Mouse (Mus musculus) forebrain, embryonic 16.5 days (tissue): ENCODE data around the gene Tmem132d. TPM values are rescaled to one million over a fixed set of nuclear protein-coding genes. Genes with fewer than 3 reads are reported as not detected.

Source experiments
- ATAC-seq: fragments of 200-750 bp; cut with Nextera tagmentation; 2 replicates; pipeline ENCODE4 v1.8.0; 2017; ENCODE audit warnings: mild to moderate bottlenecking, moderate library complexity
- H3K27ac ChIP-seq: fragments of 300-500 bp; sonication (generic); 2 replicates; pipeline ENCODE4 v1.5.1; 2014; ENCODE audit warnings: low read length, control low read depth
- H3K27me3 ChIP-seq: fragments of 300-500 bp; sonication (generic); replicated peaks from 2 replicates; pipeline ENCODE4 v1.6.1; 2014; ENCODE audit warnings: low read length; ENCODE audit not compliant: control insufficient read depth, insufficient read depth
- H3K36me3 ChIP-seq: fragments of 300-500 bp; sonication (generic); 2 replicates; pipeline ENCODE4 v1.6.1; 2014; ENCODE audit not compliant: control insufficient read depth, insufficient read depth
- H3K4me1 ChIP-seq: fragments of 300-500 bp; sonication (generic); replicated peaks from 2 replicates; pipeline ENCODE4 v1.6.1; 2014; ENCODE audit warnings: low read length; ENCODE audit not compliant: control insufficient read depth, insufficient read depth
- H3K4me2 ChIP-seq: fragments of 300-500 bp; sonication (generic); 2 replicates; pipeline ENCODE4 v1.6.1; 2014; ENCODE audit warnings: mild to moderate bottlenecking, low read length, control low read depth
- H3K4me3 ChIP-seq: fragments of 300-500 bp; sonication (generic); replicated peaks from 2 replicates; pipeline ENCODE4 v1.5.1; 2014; ENCODE audit warnings: mild to moderate bottlenecking, low read length, control low read depth
- H3K9ac ChIP-seq: fragments of 300-500 bp; sonication (generic); replicated peaks from 2 replicates; pipeline ENCODE4 v1.6.1; 2014; ENCODE audit warnings: low read depth, low read length, control low read depth
- H3K9me3 ChIP-seq: fragments of 300-500 bp; sonication (generic); 2 replicates; pipeline ENCODE4 v1.6.1; 2016; ENCODE audit warnings: low read length; ENCODE audit not compliant: control insufficient read depth
- WGBS: fragments of 180-500 bp; shearing (Covaris S2); extraction: QIAGEN DNeasy Blood & Tissue Kit; methylation state at CpG from one replicate; pipeline ENCODE4 v1.1.7; 2014; 5-methylcytosine and 5-hydroxymethylcytosine counted together
- polyA plus RNA-seq: library from polyadenylated mRNA; unstranded; fragments of >200 nt; fragmentation: Nextera tagmentation; extraction: Ambion mirVana; gene quantifications from 2 replicates; pipeline ENCODE4 v1.2.1, GENCODE M21; 2015

Tmem132d gene
- polyA plus RNA-seq, 1 experiment from 2014 or later = 1.7 TPM

DNA sequence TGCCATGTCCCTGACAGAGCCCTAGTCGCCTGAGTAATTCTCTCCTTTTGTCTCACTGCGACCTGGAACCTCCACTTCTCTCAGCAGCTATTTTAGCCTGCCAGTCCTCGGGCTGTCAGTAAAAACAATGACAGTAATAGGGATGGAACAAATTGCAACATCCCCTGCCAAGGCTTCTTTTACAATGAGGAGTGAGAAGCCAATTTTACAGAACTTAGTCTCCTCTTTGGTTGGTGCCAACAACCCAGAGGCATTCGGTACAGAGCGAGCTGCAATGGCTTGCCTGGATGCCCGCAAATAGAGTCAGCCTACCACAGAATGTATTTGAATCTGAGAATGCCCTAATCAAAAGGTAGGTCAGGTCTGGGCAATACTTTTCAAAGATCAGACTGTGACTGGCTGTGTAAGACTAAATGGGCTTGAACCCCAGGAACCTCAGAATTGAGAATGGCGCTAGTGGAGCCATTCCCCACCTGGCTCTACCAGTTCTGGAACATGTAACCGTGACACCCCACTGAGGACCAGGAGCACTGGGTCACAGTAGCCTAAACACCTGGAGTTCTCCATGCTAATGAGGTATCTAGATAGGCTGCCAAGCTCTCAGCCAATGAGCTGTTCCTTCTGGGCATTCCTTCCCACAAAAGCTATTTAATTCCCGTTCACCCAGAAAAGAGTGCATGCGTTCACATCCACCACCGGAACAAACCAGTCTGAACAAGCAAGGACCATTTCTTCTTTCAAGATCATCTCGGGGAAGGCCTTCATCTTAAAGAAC is 273.8 kb downstream of the Tmem132d start:
- Histone ChIP-seq H3K9ac (no peak overlapping the region), H3K9me3 (peaks cover 2% of the 10 kb centered on the region; the same call in 1 of the 2 replicates), H3K4me3 (no peak overlapping the region), H3K4me1 (no peaks in the 10 kb centered on the region), H3K27me3 (no peaks in the 10 kb centered on the region), H3K4me2 (no peak overlapping the region), H3K36me3 (no peaks in the 10 kb centered on the region), H3K27ac (no peak overlapping the region)
- WGBS = 60% methylated on average over 12 of the region's 12 CpGs
- no peak for ATAC-seq

DNA sequence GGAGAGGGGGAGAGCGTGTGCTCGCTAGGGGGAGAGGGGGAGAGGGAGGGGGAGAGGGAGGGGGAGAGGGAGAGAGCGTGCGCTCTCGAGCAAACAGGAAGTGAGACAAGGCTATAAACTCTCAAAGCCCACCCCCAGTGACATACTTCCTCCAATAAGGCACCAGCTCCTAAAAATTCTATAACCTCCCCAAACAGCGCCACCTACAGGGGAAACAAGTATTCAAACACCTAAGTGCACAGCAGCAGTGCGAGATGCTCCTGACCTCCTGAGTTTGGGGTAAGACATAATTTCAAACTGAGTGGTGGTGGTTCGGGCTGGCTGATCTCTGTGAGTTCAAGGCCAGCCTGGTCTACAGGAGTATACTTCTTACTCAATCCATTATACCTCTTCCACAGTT is 281.4 kb downstream of the Tmem132d start:
- H3K27me3 ChIP-seq = no peaks in the 10 kb centered on the region
- no peaks in the 10 kb centered on the region for H3K9me3 ChIP-seq
- H3K4me3 ChIP-seq = no peak overlapping the region
- 92% methylated on average over 6 of the region's 8 CpGs for WGBS
- no peaks in the 10 kb centered on the region for H3K4me1 ChIP-seq
- no peak for ATAC-seq
- H3K9ac ChIP-seq = no peak overlapping the region
- no peak overlapping the region for H3K27ac ChIP-seq
- H3K36me3 ChIP-seq = no peaks in the 10 kb centered on the region
- H3K4me2 ChIP-seq = no peak overlapping the region

DNA sequence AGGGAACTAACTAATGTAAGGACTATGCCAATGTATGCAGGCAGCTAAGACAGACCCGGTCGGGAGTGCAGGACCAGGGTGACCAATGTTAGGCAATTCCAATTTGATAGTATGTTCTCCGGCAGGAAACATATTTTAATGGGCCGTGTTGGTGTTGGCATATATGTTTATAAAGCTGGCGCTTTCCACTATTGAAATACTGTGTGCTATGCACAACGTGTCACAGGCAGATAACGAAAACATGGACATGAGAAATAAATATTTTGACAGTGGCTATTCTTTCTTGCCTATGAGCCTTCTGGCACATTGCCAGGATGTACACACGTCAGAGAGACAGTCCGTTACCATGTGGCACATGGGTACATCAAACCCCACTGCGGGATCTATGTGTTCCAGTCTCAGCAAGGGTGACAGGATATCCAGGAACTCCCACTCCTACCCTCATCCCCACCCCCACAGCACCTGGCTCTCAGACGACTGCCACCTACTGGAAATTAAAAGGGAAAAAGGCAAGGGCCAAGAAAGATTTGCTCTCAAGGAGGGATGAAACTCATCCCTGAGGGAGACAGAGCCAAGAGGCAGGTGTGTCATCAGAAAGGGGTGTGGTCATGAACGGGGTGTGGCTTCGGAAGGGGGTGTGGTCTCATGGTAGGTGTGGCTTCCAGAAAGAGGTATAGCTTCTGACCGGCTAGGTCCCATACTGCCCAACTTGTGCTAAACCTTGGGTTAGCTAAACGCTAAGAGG is 285.8 kb downstream of the Tmem132d start:
- 71% methylated on average over 15 of the region's 15 CpGs for WGBS
- no peaks in the 10 kb centered on the region for H3K4me1 ChIP-seq
- no peak for ATAC-seq
- no peaks in the 10 kb centered on the region for H3K36me3 ChIP-seq
- H3K4me2 ChIP-seq = no peak overlapping the region
- H3K27me3 ChIP-seq = no peaks in the 10 kb centered on the region
- H3K4me3 ChIP-seq = no peak overlapping the region
- no peak overlapping the region for H3K9ac ChIP-seq
- no peaks in the 10 kb centered on the region for H3K9me3 ChIP-seq
- H3K27ac ChIP-seq = no peak overlapping the region

DNA sequence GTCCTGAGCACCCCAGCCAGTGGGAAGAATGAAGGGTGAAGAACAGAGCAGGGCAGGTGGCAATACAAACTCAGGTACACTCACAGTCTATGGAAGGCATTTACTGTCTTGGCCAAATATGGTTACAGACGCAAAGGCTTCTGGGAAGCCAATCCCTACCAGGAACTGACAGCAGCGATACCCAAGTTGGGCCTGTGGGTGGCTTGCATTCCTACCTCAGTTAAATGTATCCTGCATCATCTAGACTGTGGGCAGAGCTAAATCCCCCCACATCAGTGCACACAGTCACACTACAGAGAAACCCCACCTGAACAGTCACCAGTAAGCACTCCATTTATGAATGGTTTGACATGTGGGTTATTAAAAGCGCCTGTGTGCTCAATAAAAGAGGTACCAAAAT is 288.1 kb downstream of the Tmem132d start:
- ATAC-seq = no peak
- WGBS = 94% methylated on average over 3 of the region's 3 CpGs
- H3K27ac ChIP-seq = no peak overlapping the region
- no peak overlapping the region for H3K4me3 ChIP-seq
- no peaks in the 10 kb centered on the region for H3K36me3 ChIP-seq
- no peaks in the 10 kb centered on the region for H3K4me1 ChIP-seq
- H3K9me3 ChIP-seq = no peaks in the 10 kb centered on the region
- no peaks in the 10 kb centered on the region for H3K27me3 ChIP-seq
- no peak overlapping the region for H3K4me2 ChIP-seq
- H3K9ac ChIP-seq = no peak overlapping the region

DNA sequence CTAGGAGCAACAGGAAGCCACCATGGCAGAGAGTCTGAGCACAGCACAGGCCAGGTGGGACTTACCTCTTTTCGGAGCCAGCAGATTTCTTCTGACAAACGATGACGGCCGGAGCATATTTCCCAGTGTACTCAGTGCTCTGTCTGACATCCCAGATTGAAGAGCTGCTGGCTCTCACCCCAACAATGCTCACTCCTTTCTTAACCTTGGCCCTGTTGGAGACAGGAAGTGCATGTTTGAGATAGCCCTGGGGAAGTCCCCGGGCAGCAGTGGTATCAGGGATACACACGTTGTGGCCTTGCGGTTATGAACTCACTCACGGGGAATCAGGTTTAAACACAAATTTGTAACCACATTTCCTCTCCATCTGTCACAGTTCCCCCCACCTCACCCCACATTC is 296.1 kb downstream of the Tmem132d start:
- WGBS = 87% methylated on average over 8 of the region's 8 CpGs
- no peak overlapping the region for H3K4me2 ChIP-seq
- no peak overlapping the region for H3K27ac ChIP-seq
- H3K9ac ChIP-seq = no peak overlapping the region
- H3K36me3 ChIP-seq = no peaks in the 10 kb centered on the region
- no peaks in the 10 kb centered on the region for H3K27me3 ChIP-seq
- no peak overlapping the region for H3K4me3 ChIP-seq
- H3K4me1 ChIP-seq = no peaks in the 10 kb centered on the region
- ATAC-seq = no peak
- H3K9me3 ChIP-seq = no peaks in the 10 kb centered on the region

- 0 out of 2 replicates have a peak, but pooled peaks cover 5% of the 10 kb centered on the region for H3K4me1 ChIP-seq
- no peak overlapping the region for H3K9ac ChIP-seq
- H3K36me3 ChIP-seq = no peaks in the 10 kb centered on the region
- no peaks in the 10 kb centered on the region for H3K9me3 ChIP-seq
- no peak overlapping the region for H3K27ac ChIP-seq
- no peak for ATAC-seq
- WGBS = 79% methylated on average over 3 of the region's 3 CpGs
- no peak overlapping the region for H3K4me2 ChIP-seq
- no peak overlapping the region for H3K4me3 ChIP-seq
- H3K27me3 ChIP-seq = no peaks in the 10 kb centered on the region
Measured at GRCm38 (mm10) chr5:128122656-128123055, 310.2 kb downstream of the Tmem132d start.

DNA sequence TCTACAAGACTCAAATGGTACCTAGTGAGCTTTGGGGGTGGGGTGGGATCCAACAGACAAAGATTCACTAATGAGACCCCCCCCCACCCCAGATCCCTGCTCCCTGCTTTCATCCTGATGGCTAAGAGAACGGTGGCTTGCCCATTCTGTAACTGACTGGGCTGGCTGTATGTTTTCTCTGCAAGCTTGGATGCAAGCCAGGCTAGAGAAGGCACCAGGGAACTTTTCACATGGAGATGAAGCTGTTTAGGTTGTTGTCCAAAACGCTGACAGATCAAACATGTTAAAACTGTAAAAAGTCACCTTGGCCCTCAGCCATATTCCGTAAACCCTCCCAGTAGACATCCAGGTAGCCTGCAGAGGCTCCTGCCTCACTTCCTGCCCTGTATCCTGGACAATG is 313.7 kb downstream of the Tmem132d start:
- no peak overlapping the region for H3K4me3 ChIP-seq

DNA sequence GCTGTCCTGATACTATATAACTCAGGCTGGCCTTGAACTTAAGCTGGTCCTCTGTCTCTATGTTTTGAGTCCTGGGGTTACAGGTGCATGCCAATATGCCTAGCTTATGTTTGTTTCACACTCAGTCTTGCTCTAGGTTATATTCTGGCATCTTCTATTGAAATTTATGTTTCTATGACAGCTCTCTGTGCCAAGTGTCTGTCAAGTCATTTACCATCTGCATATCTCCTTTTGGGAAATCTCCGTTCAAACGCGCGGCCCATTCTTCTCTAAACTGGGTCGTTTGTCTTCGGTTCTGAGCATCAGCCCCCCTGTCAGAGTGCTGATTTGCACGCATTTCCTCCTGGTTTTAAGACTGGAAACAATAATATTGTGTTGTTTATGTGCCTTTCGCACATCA is 319.8 kb downstream of the Tmem132d start:
- Histone ChIP-seq H3K27me3 (no peaks in the 10 kb centered on the region), H3K36me3 (no peaks in the 10 kb centered on the region), H3K9me3 (peaks cover 5% of the 10 kb centered on the region; the same call in 1 of the 2 replicates), H3K9ac (no peak overlapping the region), H3K4me1 (peaks cover 8% of the 10 kb centered on the region; the same call in 1 of the 2 replicates), H3K4me2 (no peak overlapping the region), H3K4me3 (no peak overlapping the region), H3K27ac (peak overlapping the region; percentile 13; the same call in 1 of the 2 replicates)
- WGBS = 55% methylated on average over 8 of the region's 8 CpGs
- ATAC-seq = no peak

More for the DNA sequence above, 313.7 kb downstream of the Tmem132d start:
- Histone ChIP-seq H3K27ac (no peak overlapping the region), H3K27me3 (no peaks in the 10 kb centered on the region), H3K4me2 (no peak overlapping the region), H3K9me3 (no peaks in the 10 kb centered on the region), H3K9ac (no peak overlapping the region), H3K36me3 (no peaks in the 10 kb centered on the region), H3K4me1 (peaks cover 6% of the 10 kb centered on the region; the same call in 1 of the 2 replicates)
- WGBS = 27% methylated on average over 3 of the region's 3 CpGs
- no peak for ATAC-seq

- H3K4me3 ChIP-seq = no peak overlapping the region
- no peak overlapping the region for H3K27ac ChIP-seq
- H3K27me3 ChIP-seq = no peaks in the 10 kb centered on the region
- WGBS = 98% methylated on average over 3 of the region's 3 CpGs
- no peak for ATAC-seq
- H3K9me3 ChIP-seq = peaks cover 5% of the 10 kb centered on the region; the same call in 1 of the 2 replicates
- H3K9ac ChIP-seq = no peak overlapping the region
- H3K4me2 ChIP-seq = no peak overlapping the region
- H3K4me1 ChIP-seq = peaks cover 8% of the 10 kb centered on the region; the same call in 1 of the 2 replicates
- H3K36me3 ChIP-seq = no peaks in the 10 kb centered on the region
Measured at GRCm38 (mm10) chr5:128112518-128112917, 320.4 kb downstream of the Tmem132d start.
